Mouse (Mus musculus): ENCODE measurements around the gene Fto. TPM values are rescaled to one million over a fixed set of nuclear protein-coding genes. Genes with fewer than 3 reads are reported as not detected.

The Fto gene
- polyA plus RNA-seq, 1 experiment from 2014 or later, result 106 TPM

- 24% methylated on average over 10 of the region's 10 CpGs for WGBS
- no peak overlapping the region for H3K9ac ChIP-seq
- peaks cover 61% of the 10 kb centered on the region for H3K4me1 ChIP-seq
- no peaks in the 10 kb centered on the region; the same call in 1 of the 2 replicates for H3K27me3 ChIP-seq
- no peaks in the 10 kb centered on the region for H3K9me3 ChIP-seq
- no peak overlapping the region for H3K27ac ChIP-seq
- no peaks in the 10 kb centered on the region for H3K36me3 ChIP-seq
- no peak overlapping the region for H3K4me3 ChIP-seq
- no peak overlapping the region for H3K4me2 ChIP-seq (replicated peaks)
- no peak for ATAC-seq (ENCODE audit: insufficient number of reproducible peaks, insufficient read depth, low FRiP score, low TSS enrichment)
These were observed 67.6 kb downstream of the Fto start for GRCm38 (mm10) chr8:91380796-91381542.

- Histone ChIP-seq H3K4me2 (replicated peaks) (no peak overlapping the region), H3K9me3 (no peaks in the 10 kb centered on the region), H3K36me3 (no peaks in the 10 kb centered on the region), H3K4me1 (peaks cover 54% of the 10 kb centered on the region), H3K27me3 (no peaks in the 10 kb centered on the region; the same call in 1 of the 2 replicates), H3K4me3 (no peak overlapping the region), H3K9ac (no peak overlapping the region), H3K27ac (no peak overlapping the region)
- ATAC-seq (ENCODE audit: insufficient number of reproducible peaks, insufficient read depth, low FRiP score, low TSS enrichment), result no peak
- WGBS, result 20% methylated on average over 7 of the region's 7 CpGs
These were observed 68.3 kb downstream of the Fto start for GRCm38 (mm10) chr8:91381543-91382106.

- ATAC-seq (ENCODE audit: insufficient number of reproducible peaks, insufficient read depth, low FRiP score, low TSS enrichment), result no peak
- Histone ChIP-seq H3K4me2 (replicated peaks) (no peak overlapping the region), H3K4me3 (no peak overlapping the region), H3K9ac (no peak overlapping the region), H3K9me3 (no peaks in the 10 kb centered on the region), H3K27ac (no peak overlapping the region), H3K4me1 (peaks cover 45% of the 10 kb centered on the region), H3K27me3 (no peaks in the 10 kb centered on the region; the same call in 1 of the 2 replicates), H3K36me3 (no peaks in the 10 kb centered on the region)
- WGBS, result 58% methylated on average over 3 of the region's 3 CpGs
These were observed 69.9 kb downstream of the Fto start for GRCm38 (mm10) chr8:91383210-91383609.

- no peaks in the 10 kb centered on the region; the same call in 1 of the 2 replicates for H3K27me3 ChIP-seq
- no peak for ATAC-seq (ENCODE audit: insufficient number of reproducible peaks, insufficient read depth, low FRiP score, low TSS enrichment)
- H3K4me2 ChIP-seq (replicated peaks), result 0 out of 2 replicates have a peak overlapping the region, but pooled peaks have one; percentile 12
- H3K4me1 ChIP-seq, result peaks cover 46% of the 10 kb centered on the region
- H3K4me3 ChIP-seq, result no peak overlapping the region
- WGBS, result 28% methylated on average over 11 of the region's 11 CpGs
- H3K9ac ChIP-seq, result no peak overlapping the region
- no peaks in the 10 kb centered on the region for H3K36me3 ChIP-seq
- H3K27ac ChIP-seq, result no peak overlapping the region; the same call in 1 of the 2 replicates
- H3K9me3 ChIP-seq, result no peaks in the 10 kb centered on the region
These were observed 70.5 kb downstream of the Fto start for GRCm38 (mm10) chr8:91383811-91384210.

- Histone ChIP-seq H3K4me1 (peaks cover 45% of the 10 kb centered on the region), H3K4me3 (no peak overlapping the region), H3K36me3 (no peaks in the 10 kb centered on the region), H3K9ac (no peak overlapping the region), H3K9me3 (no peaks in the 10 kb centered on the region), H3K27me3 (no peaks in the 10 kb centered on the region; the same call in 1 of the 2 replicates), H3K4me2 (replicated peaks) (no peak overlapping the region), H3K27ac (no peak overlapping the region)
- 79% methylated on average over 3 of the region's 3 CpGs for WGBS
- ATAC-seq (ENCODE audit: insufficient number of reproducible peaks, insufficient read depth, low FRiP score, low TSS enrichment), result no peak
These were observed 71.1 kb downstream of the Fto start for GRCm38 (mm10) chr8:91384389-91384788.

- no peaks in the 10 kb centered on the region for H3K36me3 ChIP-seq
- H3K27me3 ChIP-seq, result no peaks in the 10 kb centered on the region; the same call in 1 of the 2 replicates
- no peak overlapping the region for H3K27ac ChIP-seq
- H3K4me2 ChIP-seq (replicated peaks), result no peak overlapping the region
- ATAC-seq (ENCODE audit: insufficient number of reproducible peaks, insufficient read depth, low FRiP score, low TSS enrichment), result no peak
- H3K4me1 ChIP-seq, result peaks cover 46% of the 10 kb centered on the region
- no peak overlapping the region for H3K9ac ChIP-seq
- 93% methylated on average over 7 of the region's 7 CpGs for WGBS
- no peaks in the 10 kb centered on the region for H3K9me3 ChIP-seq
- no peak overlapping the region for H3K4me3 ChIP-seq
These were observed 72.5 kb downstream of the Fto start for GRCm38 (mm10) chr8:91385808-91386207.

- 67% methylated on average over 9 of the region's 9 CpGs for WGBS
- Histone ChIP-seq H3K27ac (no peak overlapping the region), H3K9me3 (no peaks in the 10 kb centered on the region), H3K4me2 (replicated peaks) (no peak overlapping the region), H3K4me3 (no peak overlapping the region), H3K36me3 (no peaks in the 10 kb centered on the region), H3K9ac (no peak overlapping the region), H3K27me3 (no peaks in the 10 kb centered on the region), H3K4me1 (peaks cover 49% of the 10 kb centered on the region)
- ATAC-seq (ENCODE audit: insufficient number of reproducible peaks, insufficient read depth, low FRiP score, low TSS enrichment), result no peak
These were observed 77.2 kb downstream of the Fto start for GRCm38 (mm10) chr8:91390369-91391020.

GRCm38 (mm10) chr8:91392261-91392660, 78.9 kb downstream of the Fto start:
- ATAC-seq (ENCODE audit: insufficient number of reproducible peaks, insufficient read depth, low FRiP score, low TSS enrichment), result no peak
- no peaks in the 10 kb centered on the region for H3K27me3 ChIP-seq
- H3K36me3 ChIP-seq, result no peaks in the 10 kb centered on the region
- no peak overlapping the region for H3K4me3 ChIP-seq
- 0 out of 2 replicates have a peak overlapping the region, but pooled peaks have one; percentile 5 for H3K27ac ChIP-seq
- H3K9ac ChIP-seq, result no peak overlapping the region
- H3K4me1 ChIP-seq, result peaks cover 49% of the 10 kb centered on the region
- no peaks in the 10 kb centered on the region for H3K9me3 ChIP-seq
- WGBS, result 37% methylated on average over 7 of the region's 7 CpGs
- H3K4me2 ChIP-seq (replicated peaks), result no peak overlapping the region

- 78% methylated on average over 6 of the region's 6 CpGs for WGBS
- H3K4me2 ChIP-seq (replicated peaks), result no peak overlapping the region
- H3K4me3 ChIP-seq, result no peak overlapping the region
- no peak overlapping the region for H3K27ac ChIP-seq
- H3K9ac ChIP-seq, result no peak overlapping the region
- no peaks in the 10 kb centered on the region for H3K36me3 ChIP-seq
- ATAC-seq (ENCODE audit: insufficient number of reproducible peaks, insufficient read depth, low FRiP score, low TSS enrichment), result no peak
- peaks cover 29% of the 10 kb centered on the region for H3K4me1 ChIP-seq
- no peaks in the 10 kb centered on the region for H3K9me3 ChIP-seq
- no peaks in the 10 kb centered on the region for H3K27me3 ChIP-seq
These were observed 82.2 kb downstream of the Fto start for GRCm38 (mm10) chr8:91395340-91396055.

GRCm38 (mm10) chr8:91398053-91398452, 84.7 kb downstream of the Fto start:
- H3K9me3 ChIP-seq, result no peaks in the 10 kb centered on the region
- no peak overlapping the region for H3K9ac ChIP-seq
- 0 out of 2 replicates have a peak, but pooled peaks cover 8% of the 10 kb centered on the region for H3K36me3 ChIP-seq
- WGBS, result 88% methylated on average over 5 of the region's 5 CpGs
- H3K27me3 ChIP-seq, result no peaks in the 10 kb centered on the region
- H3K4me1 ChIP-seq, result peaks cover 11% of the 10 kb centered on the region
- H3K4me3 ChIP-seq, result no peak overlapping the region
- ATAC-seq (ENCODE audit: insufficient number of reproducible peaks, insufficient read depth, low FRiP score, low TSS enrichment), result no peak
- H3K27ac ChIP-seq, result no peak overlapping the region
- no peak overlapping the region for H3K4me2 ChIP-seq (replicated peaks)
